Mouse (Mus musculus) megakaryocyte, embryonic 14.5 days (primary cell): Measurements from ENCODE around the gene Timeless.

Experiments used
- FLI1 ChIP-seq: IDR thresholded peaks from 2 replicates; pipeline ENCODE4 v1.6.1; 2012; ENCODE audit warnings: low read length, inconsistent platforms, mixed read lengths
- GATA1 ChIP-seq: IDR thresholded peaks from 3 replicates; pipeline ENCODE4 v1.6.1; 2012; ENCODE audit warnings: mixed read lengths, low read length, inconsistent platforms, borderline replicate concordance

DNA sequence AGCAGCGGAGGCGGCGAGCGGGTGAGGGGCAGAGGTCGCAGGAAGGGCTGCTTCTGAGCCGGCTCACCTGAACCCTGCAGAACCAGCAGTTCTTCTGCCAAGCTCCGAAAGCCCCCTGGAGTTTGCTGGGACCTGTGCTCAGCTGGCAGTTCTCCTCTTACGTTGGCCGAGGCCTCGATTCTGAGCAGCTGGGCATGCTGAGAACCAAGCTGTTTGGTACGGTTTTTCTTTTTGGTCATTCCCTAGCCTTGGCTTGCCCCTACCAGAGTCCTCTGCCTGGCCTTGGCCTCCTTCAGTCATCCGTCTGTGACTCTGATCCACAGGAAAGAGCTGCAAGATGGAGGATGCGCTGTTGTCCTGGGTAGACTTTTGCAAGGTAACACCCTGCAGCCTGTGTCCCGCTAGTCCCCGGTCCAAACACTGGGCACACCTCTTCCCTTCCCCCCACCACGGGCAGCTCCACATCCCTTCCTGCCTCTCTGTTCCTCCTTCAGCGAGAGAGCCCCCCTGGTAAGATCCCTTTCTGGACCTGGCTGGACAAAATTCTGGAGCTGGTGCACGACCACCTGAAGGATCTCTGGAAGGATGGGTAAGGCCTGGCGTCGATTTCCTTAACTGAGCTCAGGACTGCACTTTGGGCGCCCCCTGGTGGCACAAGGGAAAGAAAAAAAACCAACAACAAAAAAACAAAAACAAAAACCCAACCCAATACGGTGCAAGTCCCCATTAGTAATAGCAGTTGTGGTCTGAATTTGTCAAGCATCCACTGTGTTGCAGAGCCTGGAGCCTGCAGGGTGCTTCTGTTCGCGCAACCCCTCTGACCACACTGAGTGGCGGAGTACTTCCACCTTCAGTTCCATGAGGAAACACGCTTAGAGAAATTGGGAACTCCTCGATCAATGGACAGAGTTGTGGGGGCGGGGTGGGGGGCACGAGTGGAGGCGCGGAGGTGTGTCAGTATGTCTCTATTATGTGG, 52.0 kb downstream of the Timeless start:
- no peak for TF ChIP-seq GATA1
- TF ChIP-seq FLI1 = no peak
